Mouse (Mus musculus): ENCODE data around the gene Cntn4.

Gene Cntn4

DNA sequence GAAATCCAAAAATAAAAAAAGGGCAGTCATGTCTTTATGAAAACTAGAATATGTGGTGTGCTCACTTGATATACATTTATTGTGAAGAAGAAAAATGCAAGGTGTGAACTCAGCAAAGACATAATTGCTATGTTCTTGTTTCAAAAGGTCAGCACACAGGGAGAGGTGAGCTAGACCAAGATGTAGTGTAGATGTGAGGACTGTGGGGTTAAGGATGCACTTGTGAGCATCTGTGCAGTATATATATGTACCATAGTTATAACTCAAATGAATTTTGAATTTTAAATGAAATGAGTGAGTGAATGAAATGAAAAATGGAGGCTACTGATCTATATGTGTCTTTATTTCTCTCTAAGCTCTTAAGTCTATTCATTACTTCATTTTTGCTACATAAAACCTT lies 401.2 kb downstream of the Cntn4 start:
- DNase-seq (ENCODE audit: low spot score) = no peak

DNA sequence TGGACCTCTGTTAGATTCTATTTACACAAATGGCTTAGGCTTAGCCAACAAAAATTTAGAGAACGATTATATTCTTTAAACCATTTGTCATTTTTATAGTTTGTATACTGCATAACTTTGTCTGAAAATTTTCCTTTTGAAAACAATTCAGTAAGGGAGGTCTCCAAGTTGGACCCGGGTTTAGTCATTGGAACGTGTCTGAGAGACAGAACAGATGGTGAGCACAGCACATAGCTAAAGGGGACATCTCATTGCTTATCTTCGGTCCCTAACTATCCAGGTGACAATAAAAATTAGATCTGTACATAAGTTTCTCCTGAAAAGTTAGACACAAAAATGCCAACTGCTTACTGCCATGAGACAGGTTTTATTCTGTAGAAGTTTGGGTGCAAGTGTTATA lies 420.4 kb downstream of the Cntn4 start:
- DNase-seq (ENCODE audit: low spot score) = no peak

DNA sequence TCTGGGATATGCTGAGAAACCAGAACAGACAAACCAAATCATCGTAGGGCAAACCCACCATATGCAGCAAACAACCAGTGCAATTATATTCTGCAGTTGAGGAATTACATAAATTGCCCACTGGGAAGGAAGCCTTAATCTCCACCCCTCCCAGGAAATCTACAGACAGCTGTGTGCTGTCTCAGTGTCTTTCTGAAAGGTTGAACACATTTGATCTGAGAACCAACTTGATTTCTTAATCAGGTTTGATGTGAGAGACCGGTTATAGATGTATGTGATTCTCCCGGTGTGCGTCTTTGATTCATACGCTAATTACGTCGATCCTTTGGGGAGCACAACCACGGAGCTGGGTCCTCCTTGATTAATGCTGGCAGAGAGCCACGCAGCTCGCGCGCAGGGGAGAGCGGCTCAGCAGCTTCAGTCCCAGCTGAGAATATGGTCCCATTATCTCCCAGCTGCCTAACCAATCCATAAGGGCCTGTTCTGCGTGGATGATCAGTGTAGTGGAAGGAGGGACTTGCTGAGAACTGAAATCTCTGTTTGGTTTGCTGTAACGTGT lies 441.1 kb downstream of the Cntn4 start:
- DNase-seq (ENCODE audit: low spot score) = no peak

DNA sequence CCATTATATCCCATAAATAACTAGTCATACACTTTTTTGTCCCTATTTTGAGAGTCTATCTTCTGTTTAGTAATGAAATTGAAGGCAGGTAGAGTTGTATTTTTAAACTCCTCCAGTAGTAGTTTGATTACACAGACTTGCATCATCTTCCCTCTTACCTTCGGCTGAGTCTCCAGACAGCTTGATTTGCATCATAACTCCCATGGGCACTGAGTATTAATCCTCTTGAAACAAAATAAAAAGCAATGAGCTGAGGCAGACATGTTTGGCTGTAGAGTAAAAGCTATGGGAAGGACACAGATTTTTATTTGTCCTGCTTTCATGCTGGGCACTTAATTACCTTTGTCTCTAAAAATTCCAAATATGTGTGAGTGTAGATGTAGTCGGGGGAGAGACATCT lies 476.1 kb downstream of the Cntn4 start:
- no peak for DNase-seq (ENCODE audit: low spot score)

DNA sequence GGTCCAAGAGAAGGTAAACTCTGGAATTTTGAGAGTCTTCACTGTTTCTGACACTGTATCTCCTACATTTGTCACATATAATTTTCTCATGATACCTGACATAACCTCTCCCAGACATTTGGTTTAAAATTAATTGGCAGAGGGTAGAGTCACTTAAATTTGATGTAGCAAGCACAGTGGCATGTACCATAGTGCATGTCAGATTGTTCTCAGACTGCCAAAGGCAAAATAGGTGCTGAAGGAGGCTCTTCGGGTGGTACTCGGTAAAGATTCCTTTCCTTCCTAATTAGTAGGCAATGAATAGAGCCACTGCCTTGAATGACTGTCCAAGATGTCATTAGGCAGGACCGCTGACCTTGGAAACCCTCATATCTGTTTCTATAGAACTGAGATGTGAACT lies 477.9 kb downstream of the Cntn4 start:
- no peak for DNase-seq (ENCODE audit: low spot score)

DNA sequence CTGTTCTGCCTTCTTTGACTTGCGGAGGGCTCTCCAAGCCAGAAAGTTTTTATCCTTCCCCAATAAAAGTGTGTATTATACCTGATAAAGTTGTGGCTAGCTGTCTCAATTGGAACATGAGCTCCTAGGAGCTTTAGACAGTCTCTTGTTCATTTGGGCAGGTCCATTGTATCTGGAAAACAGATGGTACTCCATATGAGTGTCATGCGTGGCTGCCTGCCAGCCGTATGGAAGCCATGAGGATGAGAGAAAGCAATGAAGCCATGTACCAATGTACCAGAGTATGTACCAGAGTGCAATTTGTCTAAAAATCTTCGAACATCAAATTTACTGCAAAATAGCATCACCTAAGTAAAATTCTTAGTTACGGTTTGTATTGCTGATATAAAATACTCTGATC lies 500.1 kb downstream of the Cntn4 start:
- DNase-seq (ENCODE audit: low spot score) = no peak

DNA sequence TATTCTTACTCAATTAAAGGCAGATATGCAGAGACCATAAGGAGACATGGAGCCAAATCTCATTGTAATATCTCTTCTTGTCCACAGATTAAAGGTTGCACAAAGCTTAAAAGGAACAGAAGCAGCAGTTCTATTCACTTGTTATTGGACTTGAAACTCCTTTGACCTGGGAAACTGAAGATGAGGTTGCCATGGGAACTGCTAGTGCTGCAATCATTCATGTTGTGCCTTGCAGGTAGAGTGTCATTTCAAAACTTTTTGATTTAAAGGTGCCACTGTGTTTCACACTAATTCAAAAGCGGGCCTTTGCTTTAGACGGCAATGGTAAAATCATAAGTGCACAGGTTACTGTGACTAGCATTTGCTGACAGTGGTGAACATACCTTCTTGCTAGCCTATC lies 504.1 kb downstream of the Cntn4 start:
- DNase-seq (ENCODE audit: low spot score) = no peak

DNA sequence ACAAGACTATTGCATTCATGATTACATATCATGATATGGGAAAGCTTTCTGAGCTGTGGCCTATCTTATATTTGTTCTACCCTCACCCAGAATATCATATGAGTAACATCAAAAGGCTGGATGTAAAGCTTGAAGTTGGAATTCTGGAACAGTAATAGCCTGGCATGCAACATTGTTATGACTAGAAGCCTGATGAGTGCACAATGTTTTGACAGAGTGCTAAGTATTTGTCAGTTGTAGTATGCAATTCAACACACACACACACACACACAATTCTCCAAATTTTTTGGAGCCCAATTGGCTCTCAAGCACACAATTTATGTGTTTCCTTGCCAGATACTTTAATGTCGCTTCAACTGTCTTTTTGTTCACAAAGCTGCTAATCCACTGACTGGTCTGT lies 523.5 kb downstream of the Cntn4 start:
- DNase-seq (ENCODE audit: low spot score) = no peak

DNA sequence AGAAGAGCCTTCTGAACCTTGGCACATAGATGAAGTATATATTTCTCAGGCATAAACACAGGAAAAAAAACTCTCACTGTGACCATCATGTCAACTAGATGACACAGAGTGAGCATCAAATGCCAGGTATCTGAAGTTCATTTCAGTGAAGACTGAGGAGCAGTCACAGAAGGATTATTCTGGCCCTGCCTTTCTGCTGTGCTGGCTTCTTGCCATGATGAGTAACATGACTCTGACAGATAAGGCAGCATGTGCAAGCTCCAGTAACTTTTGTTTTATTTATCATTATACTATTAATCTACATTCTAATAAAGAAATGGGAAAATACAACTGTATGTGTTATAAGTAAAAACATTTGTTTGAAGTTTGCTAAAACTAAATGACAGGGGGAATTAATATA lies 529.9 kb downstream of the Cntn4 start:
- no peak for DNase-seq (ENCODE audit: low spot score)

DNA sequence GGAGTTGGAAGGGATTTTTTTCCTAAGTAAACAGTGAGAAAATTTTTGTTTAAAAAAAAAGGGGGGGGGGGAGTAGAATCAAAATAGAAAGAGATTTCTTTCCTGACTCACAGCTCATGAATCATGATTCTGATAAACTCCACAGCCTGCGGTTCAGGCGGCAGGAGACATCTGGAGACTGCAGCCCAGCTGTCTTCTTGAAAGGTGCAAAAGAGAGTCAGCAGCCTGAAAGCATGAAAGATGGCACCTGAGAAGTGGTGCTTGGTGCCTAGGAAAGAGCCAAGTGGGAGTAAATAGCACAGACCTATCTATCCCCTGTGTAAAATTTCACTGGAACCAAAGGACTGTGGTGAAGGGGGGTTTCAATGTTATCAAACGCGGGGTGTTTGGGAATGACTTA lies 535.6 kb downstream of the Cntn4 start:
- DNase-seq (ENCODE audit: low spot score) = no peak

DNA sequence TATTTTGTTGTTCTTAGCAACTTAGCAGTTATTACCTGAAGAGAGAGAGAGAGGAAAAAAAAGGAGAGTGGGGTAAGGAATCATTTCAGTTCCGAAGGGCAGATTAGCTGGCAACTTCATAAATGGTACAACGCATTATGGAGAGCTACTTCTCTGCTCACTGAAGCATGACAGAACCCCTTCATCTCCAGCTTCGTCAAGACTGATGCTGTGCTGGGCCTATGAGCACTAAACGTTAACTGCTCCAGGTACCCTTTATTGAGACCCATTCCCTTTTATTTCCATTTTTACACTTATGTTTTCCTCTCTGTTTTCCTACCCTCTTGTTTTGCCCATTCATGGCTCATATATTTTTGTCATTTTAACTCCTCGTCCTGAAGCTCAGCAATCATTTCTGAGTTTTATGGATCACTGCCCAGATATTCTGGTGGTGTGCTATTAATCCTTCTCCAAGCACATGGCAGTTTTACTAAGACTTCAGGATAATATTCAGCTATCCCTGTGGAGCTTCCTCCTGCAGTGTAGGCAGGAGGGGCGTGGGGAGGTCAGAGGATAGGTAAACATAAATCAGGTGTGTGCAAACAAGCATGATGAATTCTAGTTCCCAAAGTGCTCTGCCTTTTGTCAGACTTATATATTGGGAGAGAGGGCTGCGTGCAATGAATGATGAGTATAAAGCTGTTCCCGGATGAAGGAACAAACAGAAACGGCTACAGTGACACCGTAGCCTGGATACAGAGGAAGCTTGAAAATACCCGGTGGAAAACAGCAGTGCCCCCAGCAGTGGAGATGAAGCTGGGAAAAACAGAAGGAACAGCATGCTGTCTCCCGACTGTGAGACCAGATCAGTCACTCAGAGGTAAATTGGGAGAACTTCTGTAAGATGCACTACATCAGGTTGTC lies 559.8 kb downstream of the Cntn4 start:
- DNase-seq (ENCODE audit: low spot score) = no peak

DNA sequence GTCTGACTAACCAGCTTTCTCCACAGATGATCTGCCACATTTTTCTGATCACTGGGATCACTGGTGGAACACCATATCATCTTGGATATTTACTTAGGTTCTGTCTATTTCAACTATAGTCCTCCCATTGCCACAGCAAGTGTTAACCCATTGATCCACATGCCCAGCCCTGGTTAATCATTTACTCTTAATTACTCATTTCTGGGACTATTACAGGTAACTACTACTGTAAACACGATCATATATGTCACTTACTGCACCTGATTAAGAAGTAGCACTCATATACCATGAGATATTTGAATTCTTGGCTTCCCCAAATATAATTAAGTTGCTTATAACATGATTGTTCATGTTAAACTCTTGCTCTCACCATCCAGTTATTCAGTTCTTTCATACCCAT lies 564.1 kb downstream of the Cntn4 start:
- DNase-seq (ENCODE audit: low spot score) = no peak

DNA sequence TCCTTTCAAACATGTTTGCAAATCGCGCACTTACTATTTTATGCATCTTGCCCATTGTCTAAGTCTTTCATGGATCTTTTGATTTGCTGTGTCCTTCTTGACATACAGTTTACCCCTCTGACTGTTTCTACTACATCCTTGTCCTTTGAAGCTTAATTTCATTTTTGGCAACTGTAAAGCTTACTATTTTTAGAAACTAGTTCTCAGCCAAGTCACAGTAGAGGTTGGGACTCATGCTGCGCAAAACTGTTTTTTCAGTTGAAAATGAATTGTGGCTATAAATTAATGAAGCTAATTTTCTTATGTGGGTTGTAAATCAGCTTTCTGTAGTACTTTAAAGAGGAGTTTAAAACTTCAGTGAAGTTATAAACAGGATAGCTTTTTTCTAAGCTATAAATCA lies 585.9 kb downstream of the Cntn4 start:
- no peak for DNase-seq (ENCODE audit: low spot score)

DNA sequence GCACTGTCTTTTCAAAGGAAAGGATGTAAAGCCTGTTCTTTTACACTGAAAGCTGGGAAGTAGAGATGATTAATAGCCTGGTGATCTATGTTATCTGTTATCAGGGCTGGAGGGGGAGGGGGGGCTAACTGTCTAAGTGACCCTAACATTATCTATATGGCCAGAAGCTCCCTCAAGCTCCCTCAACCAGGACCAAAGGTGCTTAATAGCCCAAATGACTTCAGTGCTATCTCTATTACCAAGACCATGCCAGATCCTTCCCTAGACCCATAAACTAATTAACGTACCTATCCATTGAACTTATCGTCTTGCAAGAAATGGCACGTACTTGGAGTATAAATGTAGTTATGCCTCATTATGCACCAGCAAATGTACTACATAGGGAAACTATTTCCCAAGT lies 588.0 kb downstream of the Cntn4 start:
- DNase-seq (ENCODE audit: low spot score) = no peak

DNA sequence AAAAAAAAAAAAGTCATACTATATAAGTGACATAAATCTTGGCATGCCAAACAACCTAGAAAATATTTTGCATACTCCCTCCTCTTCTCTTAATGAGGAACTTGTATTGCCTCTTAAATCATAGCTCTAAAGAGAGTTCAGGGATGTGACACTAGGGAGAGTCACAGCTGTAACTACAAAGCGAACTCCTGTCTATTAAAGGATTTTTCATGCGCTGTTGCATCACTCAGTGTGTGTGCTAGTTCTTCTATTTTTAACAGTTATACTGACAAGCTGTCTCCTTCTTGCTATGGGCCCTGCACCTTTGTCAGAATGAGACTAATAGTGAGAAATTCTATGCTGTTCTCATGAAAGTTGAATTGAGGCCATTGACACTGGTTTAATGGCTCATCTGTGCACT lies 588.8 kb downstream of the Cntn4 start:
- DNase-seq (ENCODE audit: low spot score) = no peak

DNA sequence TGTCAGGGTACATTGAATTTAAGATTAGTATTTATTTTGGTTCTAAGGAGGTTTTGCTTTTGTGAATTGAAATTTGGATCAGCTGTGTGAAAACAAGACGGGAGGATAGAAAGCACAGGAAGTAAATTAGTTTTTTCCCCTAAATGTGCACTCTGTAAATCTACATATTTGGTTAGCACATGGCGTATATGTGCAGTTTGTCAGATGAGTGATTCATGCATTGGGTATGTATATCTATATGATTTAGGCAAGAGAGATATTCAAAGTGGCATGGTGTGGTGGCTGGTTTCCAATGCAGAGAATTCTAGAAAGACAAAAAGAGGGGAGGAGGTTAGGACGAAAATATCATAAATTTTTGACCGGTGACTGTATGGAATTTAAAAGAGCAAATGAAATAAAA lies 591.3 kb downstream of the Cntn4 start:
- no peak for DNase-seq (ENCODE audit: low spot score)

DNA sequence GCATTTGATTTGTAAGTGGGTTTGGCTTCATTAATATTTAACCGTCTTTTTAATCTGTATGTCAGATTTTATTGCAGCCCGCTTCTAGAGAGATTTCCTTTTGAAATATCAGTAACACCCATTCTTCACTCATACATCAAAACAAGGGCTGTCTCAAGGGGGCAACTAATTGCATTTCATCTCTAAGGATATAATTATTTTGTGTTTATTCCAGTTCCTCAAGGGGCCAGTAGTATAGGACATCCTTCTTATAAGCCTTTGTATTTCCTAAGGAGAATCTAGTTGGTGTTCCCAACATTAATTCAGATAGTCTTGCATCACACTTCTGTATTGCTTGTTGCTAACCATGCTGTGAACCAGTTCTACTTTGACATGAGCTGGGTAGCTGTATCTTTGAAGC lies 599.7 kb downstream of the Cntn4 start:
- DNase-seq (ENCODE audit: low spot score) = no peak

DNA sequence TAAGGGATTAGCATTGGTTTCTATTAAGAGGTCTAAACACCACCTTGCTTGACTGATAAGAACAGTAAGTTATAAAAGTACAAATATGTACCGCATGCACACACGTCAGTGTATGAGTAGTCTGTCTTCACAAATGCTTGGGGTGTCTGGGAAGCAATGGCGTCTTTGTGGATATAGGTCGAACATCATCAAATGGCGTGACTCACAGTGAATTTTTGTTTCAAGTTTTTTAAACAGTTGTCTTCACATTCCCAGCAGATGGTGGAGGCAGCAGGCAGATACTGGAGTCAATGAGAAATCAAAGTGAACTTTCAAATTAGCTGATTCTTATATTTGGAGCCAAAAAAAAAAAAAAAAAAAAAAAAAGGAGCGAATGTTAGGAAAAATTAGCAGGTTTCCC lies 604.2 kb downstream of the Cntn4 start:
- DNase-seq (ENCODE audit: low spot score) = no peak

DNA sequence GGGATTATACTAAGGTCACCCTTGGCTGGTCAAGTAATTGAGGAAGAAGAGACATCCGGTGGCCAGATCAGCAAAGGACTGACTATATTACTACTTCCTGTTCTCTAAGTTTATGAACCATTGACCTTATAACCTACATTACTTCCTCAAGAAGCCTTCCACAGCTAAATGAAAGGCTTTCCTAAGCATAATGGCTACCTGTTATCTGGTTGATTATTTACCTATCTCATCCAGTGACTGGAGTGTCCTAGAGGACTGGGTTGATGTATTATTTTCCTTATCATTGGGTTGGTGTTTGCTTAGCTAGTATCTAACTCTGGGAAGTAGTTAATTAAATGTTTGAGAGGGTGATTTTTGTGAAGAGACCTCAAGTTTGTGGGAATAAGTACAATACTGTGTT lies 606.4 kb downstream of the Cntn4 start:
- DNase-seq (ENCODE audit: low spot score) = no peak

DNA sequence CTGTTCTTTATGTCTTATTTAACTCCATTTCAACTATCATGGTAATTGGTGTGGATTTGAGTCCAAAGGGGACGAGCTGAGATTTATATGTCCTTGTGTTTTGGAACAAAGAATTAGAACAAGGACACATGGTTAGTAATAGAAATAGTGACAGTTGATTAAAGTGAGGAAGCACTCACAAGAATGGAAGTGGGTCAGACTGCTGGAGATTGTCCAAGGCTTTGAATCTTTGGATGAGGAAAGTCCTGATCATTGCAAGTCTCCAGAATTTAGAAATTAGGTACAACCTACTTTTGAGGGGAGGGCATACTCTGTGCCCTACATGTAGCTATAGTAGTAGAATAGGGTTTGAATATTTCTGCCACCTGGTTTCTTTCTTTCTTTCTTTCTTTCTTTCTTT lies 622.0 kb downstream of the Cntn4 start:
- no peak for DNase-seq (ENCODE audit: low spot score)

DNA sequence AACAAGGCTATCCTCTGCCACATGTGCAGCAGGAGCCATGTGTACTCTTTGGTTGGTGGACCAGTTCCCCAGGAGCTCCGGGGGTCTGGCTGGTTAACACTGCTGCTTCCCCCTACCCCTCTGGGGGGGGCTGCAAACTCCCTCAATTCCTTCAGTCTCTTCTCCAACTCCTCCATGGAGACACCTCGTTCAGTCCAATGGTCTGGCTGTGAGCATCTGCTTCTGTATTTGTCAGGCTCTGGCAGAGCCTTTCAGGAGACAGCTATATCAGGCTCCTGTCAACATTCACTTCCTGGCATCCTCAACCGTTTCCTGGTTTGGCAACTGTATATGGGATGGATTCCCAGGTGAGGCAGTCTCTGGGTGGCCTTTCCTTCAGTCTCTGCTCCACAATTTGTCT lies 622.7 kb downstream of the Cntn4 start:
- no peak for DNase-seq (ENCODE audit: low spot score)

DNA sequence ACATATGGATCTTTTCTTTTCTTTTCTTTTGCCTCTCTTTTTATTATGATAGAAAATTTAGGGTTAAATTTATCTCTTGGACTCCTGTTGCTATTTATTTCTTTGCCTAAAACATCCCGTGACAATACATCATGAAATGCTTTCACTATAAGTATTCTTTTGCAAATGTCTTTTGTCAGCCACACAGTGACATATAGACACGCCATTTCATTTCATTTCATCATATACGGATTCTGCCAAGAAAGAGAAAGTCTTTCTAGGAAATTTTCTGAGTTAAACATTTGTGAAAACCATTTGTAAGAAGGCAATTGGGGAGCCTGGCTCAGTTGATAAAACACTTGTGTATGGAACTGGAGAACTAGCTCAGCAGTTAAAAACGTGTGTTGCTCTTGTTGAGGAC lies 625.0 kb downstream of the Cntn4 start:
- no peak for DNase-seq (ENCODE audit: low spot score)

DNA sequence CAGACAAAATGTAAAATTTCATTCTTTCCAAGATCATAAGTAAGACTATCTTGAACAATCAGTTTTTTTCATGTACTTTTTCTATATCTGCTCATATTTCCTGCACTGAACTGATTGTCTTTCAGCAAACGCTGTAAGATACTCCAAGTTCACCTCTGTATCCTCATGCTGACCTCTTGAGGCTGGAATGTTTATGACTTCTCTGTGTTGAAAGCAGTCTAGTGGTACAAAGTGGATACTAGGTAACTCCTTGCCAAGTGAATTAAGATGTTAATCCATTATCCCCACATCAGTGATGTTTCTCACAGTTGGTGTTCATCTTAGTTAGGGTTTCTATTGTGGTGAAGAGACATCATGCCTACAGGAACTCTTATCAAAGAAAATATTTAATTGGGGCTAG lies 651.5 kb downstream of the Cntn4 start:
- DNase-seq (ENCODE audit: low spot score) = no peak

DNA sequence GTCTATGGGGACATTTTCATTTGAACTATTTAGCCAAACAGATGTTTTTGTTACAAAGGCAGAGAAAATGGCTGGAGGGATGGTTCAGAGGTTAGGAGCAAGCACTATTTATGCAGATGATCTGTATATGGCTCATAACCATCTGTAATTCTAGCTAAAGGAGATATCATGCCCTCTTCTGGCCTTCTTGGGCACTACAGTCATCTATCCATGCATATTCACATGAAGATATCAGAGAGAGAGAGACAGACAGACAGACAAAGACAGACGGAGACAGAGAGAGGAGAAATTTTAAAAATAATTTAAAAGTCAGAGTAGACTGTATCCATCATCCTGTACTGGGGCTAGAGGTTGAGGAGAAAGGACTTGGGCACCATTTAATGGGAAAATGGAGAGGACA lies 652.2 kb downstream of the Cntn4 start:
- DNase-seq (ENCODE audit: low spot score) = no peak

All from ovary, postnatal 10 days (tissue).